Mouse (Mus musculus): Measurements from ENCODE around the gene Anxa4.

DNA sequence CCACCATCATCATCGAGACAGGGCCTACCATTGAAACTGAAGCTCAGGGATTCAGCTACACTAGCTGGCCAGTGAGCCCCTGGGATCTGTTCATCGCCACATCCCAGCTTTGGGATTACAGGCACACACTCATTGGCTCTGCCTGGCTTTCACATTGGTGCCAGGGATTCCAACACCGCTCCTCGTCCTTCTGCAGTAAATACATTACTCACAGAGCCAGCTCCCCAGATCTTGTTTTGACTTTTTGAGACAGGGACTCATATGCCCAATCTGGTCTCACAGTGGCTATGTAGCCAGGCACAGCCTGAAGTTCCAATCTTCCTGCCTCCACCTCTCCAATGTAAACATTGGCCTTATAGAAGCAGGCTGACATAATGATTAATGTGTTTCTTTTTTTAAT is 57.1 kb downstream of the Anxa4 start:
- TF ChIP-seq CTCF (IDR thresholded peaks at IDR 0.05; ENCODE audit: extremely low read depth, insufficient read depth, low read length) (no peak), POLR2A (IDR thresholded peaks at IDR 0.05; ENCODE audit: extremely low read depth, insufficient read depth, low read length) (no peak)

Measured in cortical plate, adult 2 months (tissue).